Mouse (Mus musculus): ENCODE measurements around the gene Nup43. TPM values are rescaled to one million over a fixed set of nuclear protein-coding genes. Genes with fewer than 3 reads are reported as not detected.

Gene Nup43
- polyA plus RNA-seq, 1 experiment from 2014 or later = 58.4 TPM

DNA sequence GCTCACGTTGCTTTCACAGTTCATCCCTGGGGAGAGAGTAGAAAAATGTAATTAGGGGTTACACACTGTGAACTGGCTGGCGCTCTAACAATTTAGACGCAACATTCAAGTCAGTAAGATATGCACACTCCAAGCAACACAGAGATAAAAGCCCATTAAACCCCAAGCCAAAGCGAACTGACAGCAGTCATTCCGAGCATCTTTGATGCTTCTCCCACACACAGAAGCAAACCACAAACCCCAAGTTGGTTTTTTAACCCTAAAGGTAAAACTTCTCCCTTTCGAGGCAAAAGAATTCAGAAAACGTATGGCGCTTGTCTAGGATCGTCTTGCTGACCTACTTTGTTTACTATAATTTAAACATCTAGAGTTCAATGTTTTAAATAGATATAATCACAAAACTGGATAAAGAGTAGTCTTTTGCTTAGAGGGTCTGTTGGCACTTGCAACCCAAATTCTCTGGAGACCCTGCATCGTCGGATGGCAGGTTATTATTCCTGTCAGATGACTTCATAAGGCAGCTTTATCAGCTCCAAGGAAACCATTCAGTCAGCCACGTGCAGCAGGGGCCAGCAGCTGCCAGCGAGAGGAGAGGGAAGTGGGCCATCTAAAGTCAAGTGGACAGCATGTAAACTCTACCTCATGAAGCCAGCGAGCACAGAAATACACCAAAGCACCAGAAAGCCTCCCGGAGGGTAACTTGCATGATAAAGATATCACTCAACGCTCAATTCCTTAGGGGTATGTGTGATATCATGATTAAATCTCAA lies 36.2 kb upstream of the Nup43 start:
- H3K4me1 ChIP-seq (replicated peaks; ENCODE audit: control insufficient read depth, insufficient read depth, low read length) = no peaks in the 10 kb centered on the region; the same call in 1 of the 2 replicates
- 58% methylated on average over 16 of the region's 16 CpGs for WGBS
- ATAC-seq (replicated peaks; ENCODE audit: low FRiP score, low TSS enrichment, low read depth) = no peak

DNA sequence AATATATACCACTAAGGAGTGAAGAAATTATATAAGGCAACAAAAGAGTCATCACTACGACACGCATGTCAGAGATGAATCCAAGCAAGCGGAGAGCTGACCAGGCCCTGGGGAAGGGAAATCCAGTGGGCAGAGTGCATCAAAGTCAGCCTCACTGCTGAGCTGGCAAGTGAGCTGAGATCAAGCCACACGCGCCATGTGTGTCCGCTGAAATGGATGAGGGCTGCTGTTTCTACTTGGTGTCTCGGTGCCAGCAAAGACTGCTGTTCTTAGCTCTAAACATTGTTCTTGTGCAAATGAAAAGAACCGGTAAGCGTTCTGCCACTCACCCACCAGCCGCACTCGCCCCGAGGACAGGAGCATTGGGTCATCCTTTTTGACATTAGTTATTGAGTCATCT lies 26.9 kb upstream of the Nup43 start:
- no peak overlapping the region for H3K9ac ChIP-seq (ENCODE audit: low read length)
- H3K4me3 ChIP-seq (ENCODE audit: low read depth, low read length) = no peak overlapping the region
- no peaks in the 10 kb centered on the region for H3K27me3 ChIP-seq (replicated peaks; ENCODE audit: control insufficient read depth, insufficient read depth, low read length)
- no peak overlapping the region for H3K27ac ChIP-seq (ENCODE audit: low read depth)
- WGBS = 97% methylated on average over 12 of the region's 12 CpGs
- no peak for DNase-seq (ENCODE audit: low spot score)
- ATAC-seq (replicated peaks; ENCODE audit: low FRiP score, low TSS enrichment, low read depth) = no peak
- H3K4me1 ChIP-seq (replicated peaks; ENCODE audit: control insufficient read depth, insufficient read depth, low read length) = no peaks in the 10 kb centered on the region
- peaks cover 66% of the 10 kb centered on the region for H3K36me3 ChIP-seq (ENCODE audit: control insufficient read depth, insufficient read depth, low read length)
- no peaks in the 10 kb centered on the region for H3K9me3 ChIP-seq (ENCODE audit: control insufficient read depth, low read length)
- no peak overlapping the region for H3K4me2 ChIP-seq (ENCODE audit: low read length)

More for the DNA sequence above, 36.2 kb upstream of the Nup43 start:
- no peaks in the 10 kb centered on the region for H3K9me3 ChIP-seq (ENCODE audit: control insufficient read depth, low read length)
- no peaks in the 10 kb centered on the region for H3K27me3 ChIP-seq (replicated peaks; ENCODE audit: control insufficient read depth, insufficient read depth, low read length)
- DNase-seq (ENCODE audit: low spot score) = no peak
- H3K36me3 ChIP-seq (ENCODE audit: control insufficient read depth, insufficient read depth, low read length) = peaks cover 29% of the 10 kb centered on the region
- H3K9ac ChIP-seq (ENCODE audit: low read length) = no peak overlapping the region
- no peak overlapping the region for H3K4me2 ChIP-seq (ENCODE audit: low read length)
- no peak overlapping the region for H3K27ac ChIP-seq (ENCODE audit: low read depth)
- no peak overlapping the region for H3K4me3 ChIP-seq (ENCODE audit: low read depth, low read length)

DNA sequence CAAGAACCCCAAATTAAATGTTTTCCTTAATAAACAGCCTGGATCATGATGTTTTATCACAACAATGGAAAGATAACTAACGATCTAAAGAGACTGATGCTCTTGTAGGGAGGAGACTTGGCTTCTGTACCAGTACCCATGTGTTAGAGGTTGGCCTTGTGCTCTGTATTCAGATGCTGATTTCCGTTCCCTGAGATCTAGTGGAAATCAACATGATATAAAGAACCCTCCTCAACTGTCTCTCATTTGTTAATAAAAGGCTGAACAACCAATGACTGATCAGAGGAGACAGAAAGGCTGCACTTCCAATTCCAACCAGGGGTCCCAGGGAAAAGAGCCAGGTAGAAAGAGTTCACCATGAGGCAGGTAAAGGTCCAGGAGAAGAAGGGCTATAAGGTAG lies 21.4 kb upstream of the Nup43 start:
- Histone ChIP-seq H3K4me3 (ENCODE audit: low read depth, low read length) (no peak overlapping the region), H3K4me1 (replicated peaks; ENCODE audit: control insufficient read depth, insufficient read depth, low read length) (no peaks in the 10 kb centered on the region), H3K9ac (ENCODE audit: low read length) (no peak overlapping the region), H3K27ac (ENCODE audit: low read depth) (no peak overlapping the region), H3K36me3 (ENCODE audit: control insufficient read depth, insufficient read depth, low read length) (peaks cover 56% of the 10 kb centered on the region), H3K4me2 (ENCODE audit: low read length) (no peak overlapping the region), H3K9me3 (ENCODE audit: control insufficient read depth, low read length) (no peaks in the 10 kb centered on the region), H3K27me3 (replicated peaks; ENCODE audit: control insufficient read depth, insufficient read depth, low read length) (no peaks in the 10 kb centered on the region)
- no peak for ATAC-seq (replicated peaks; ENCODE audit: low FRiP score, low TSS enrichment, low read depth)
- 90% methylated on average over 2 of the region's 2 CpGs for WGBS
- DNase-seq (ENCODE audit: low spot score) = no peak

DNA sequence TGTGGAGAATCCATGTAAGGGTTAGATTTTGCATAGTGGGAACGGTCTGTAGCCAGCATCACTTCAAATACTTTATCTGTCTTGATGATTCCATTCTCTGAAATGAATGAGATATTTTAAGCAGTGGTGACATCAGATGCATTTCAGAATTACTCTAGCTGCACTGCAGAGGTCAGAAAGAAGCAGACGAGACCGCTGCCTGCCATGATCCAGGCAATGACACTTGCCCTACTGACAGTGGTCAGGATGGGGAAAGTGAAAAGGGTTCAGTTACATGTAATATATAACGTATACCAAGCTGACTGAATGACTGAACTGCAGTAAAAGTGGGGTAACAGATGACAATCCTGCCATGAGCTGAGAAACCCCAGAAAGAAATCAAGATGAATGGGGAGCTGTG lies 18.2 kb upstream of the Nup43 start:
- DNase-seq (ENCODE audit: low spot score) (no peak), ATAC-seq (replicated peaks; ENCODE audit: low FRiP score, low TSS enrichment, low read depth) (no peak)
- Histone ChIP-seq H3K4me1 (replicated peaks; ENCODE audit: control insufficient read depth, insufficient read depth, low read length) (no peaks in the 10 kb centered on the region), H3K4me2 (ENCODE audit: low read length) (no peak overlapping the region), H3K9ac (ENCODE audit: low read length) (no peak overlapping the region), H3K27me3 (replicated peaks; ENCODE audit: control insufficient read depth, insufficient read depth, low read length) (no peaks in the 10 kb centered on the region), H3K4me3 (ENCODE audit: low read depth, low read length) (no peak overlapping the region), H3K9me3 (ENCODE audit: control insufficient read depth, low read length) (no peaks in the 10 kb centered on the region), H3K36me3 (ENCODE audit: control insufficient read depth, insufficient read depth, low read length) (peaks cover 34% of the 10 kb centered on the region), H3K27ac (ENCODE audit: low read depth) (no peak overlapping the region)
- WGBS = 88% methylated on average over 4 of the region's 4 CpGs

DNA sequence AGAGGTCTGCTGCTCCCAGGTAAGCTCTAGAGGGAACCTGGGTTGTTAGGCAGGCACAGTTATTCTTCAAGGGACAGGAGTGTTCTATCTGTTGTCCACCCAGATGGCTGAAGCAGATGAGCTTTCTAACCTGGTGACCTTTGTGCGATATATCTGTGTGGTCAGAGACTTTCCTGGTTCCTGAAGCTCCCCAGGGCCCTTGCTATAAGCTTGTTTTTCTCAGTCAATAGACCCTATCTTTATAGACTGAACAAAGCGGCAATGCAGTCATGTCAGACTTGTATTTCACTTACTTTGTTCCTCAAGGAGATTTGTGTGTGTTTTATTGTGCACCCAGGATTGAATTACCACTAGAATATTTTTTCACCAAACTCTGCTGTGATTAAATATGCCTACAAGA lies 16.2 kb upstream of the Nup43 start:
- Histone ChIP-seq H3K27ac (ENCODE audit: low read depth) (no peak overlapping the region), H3K9me3 (ENCODE audit: control insufficient read depth, low read length) (no peaks in the 10 kb centered on the region), H3K4me1 (replicated peaks; ENCODE audit: control insufficient read depth, insufficient read depth, low read length) (no peaks in the 10 kb centered on the region), H3K4me2 (ENCODE audit: low read length) (no peak overlapping the region), H3K9ac (ENCODE audit: low read length) (no peak overlapping the region), H3K36me3 (ENCODE audit: control insufficient read depth, insufficient read depth, low read length) (peaks cover 25% of the 10 kb centered on the region), H3K4me3 (ENCODE audit: low read depth, low read length) (no peak overlapping the region), H3K27me3 (replicated peaks; ENCODE audit: control insufficient read depth, insufficient read depth, low read length) (no peaks in the 10 kb centered on the region)
- WGBS = 92% methylated on average over 2 of the region's 2 CpGs
- no peak for ATAC-seq (replicated peaks; ENCODE audit: low FRiP score, low TSS enrichment, low read depth)
- no peak for DNase-seq (ENCODE audit: low spot score)

DNA sequence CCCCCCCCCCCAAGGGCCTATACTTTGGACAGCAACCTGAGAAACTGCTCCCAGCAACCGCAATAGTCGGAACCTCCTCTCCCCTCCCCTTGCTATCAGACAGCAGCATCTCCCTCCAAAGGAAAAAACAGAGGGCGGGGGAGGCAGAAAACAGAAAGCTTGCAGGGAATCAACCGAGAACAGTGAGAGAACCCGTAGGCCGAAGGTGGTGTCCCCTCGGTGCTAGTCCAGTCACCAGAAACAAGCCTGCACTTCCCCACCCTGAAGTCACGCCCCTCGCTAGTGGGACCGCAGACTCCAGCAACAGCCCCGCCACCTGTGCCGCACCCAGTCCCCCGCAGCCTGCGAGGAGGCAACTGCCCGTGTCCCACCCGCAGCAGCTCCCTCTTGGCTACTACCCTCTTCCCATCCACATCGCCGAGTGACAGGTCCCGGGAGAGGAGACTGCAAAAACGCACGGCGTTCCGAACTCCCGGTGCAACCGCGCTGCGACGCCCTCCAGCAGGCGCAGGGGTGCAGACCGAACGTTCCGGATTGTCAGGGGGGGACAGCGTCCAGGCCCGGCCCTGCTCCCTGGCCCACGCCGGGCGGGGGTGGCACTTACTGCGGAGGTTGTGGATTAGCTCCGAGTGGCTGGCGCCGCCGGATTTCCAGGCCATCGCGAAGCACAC lies 4.7 kb upstream of the Nup43 start:
- ATAC-seq (replicated peaks; ENCODE audit: low FRiP score, low TSS enrichment, low read depth) (peak; percentile 86), DNase-seq (ENCODE audit: low spot score) (peak; percentile 92)
- Histone ChIP-seq H3K9me3 (ENCODE audit: control insufficient read depth, low read length) (no peaks in the 10 kb centered on the region), H3K27ac (ENCODE audit: low read depth) (peak overlapping the region; percentile 81), H3K4me3 (ENCODE audit: low read depth, low read length) (peak overlapping the region; percentile 92), H3K9ac (ENCODE audit: low read length) (peak overlapping the region; percentile 88), H3K27me3 (replicated peaks; ENCODE audit: control insufficient read depth, insufficient read depth, low read length) (no peaks in the 10 kb centered on the region), H3K4me2 (ENCODE audit: low read length) (peak overlapping the region; percentile 86), H3K4me1 (replicated peaks; ENCODE audit: control insufficient read depth, insufficient read depth, low read length) (peaks cover 12% of the 10 kb centered on the region), H3K36me3 (ENCODE audit: control insufficient read depth, insufficient read depth, low read length) (no peaks in the 10 kb centered on the region)
- WGBS = 0% methylated on average over 44 of the region's 44 CpGs

DNA sequence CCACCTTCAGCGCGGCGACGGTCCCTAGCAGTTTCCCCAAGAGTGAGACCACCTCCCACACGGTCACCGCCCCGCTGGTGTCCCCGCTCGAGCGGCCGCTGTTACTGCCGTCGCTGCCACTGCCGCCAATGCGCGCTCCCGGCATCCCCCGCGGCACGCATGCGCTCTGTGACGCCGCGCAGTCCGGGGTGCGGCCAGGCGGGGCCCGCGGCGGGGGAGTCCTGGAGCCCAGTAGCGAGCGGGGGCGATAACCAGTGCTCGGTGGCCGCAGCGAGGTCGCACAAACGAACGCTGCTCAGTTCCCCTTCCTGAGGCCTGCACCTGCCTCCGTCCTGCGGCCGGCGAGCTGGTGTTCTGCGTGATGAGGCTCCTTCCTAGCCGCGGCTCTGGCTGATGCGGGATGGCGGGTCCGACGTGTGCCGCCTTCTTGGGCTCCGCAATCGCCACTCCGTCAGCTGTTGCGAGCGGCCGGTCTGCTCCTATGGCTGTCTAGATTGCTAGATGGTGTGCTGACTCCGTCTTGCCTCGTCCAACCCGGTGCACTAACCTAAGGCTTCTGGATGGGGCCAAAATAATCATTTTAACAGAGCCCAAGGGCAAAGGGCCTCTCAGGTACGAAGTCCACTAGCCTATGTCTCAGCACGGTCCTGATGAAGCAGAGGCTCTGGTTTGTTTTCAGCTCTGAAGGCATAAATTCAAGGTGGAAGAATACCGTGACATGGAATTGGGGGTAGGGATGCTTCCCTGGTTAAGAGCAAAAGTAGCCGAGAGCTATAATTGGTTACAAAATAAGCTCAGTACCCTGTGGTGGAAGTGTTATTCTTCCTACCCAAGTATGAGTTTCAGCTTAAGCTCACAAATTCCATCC lies 3.9 kb upstream of the Nup43 start:
- under 1% methylated on average over 58 of the region's 64 CpGs for WGBS
- Histone ChIP-seq H3K36me3 (ENCODE audit: control insufficient read depth, insufficient read depth, low read length) (no peaks in the 10 kb centered on the region), H3K4me3 (ENCODE audit: low read depth, low read length) (peak overlapping the region; percentile 92), H3K4me2 (ENCODE audit: low read length) (peak overlapping the region; percentile 86), H3K27ac (ENCODE audit: low read depth) (peak overlapping the region; percentile 81), H3K27me3 (replicated peaks; ENCODE audit: control insufficient read depth, insufficient read depth, low read length) (no peaks in the 10 kb centered on the region), H3K9me3 (ENCODE audit: control insufficient read depth, low read length) (no peaks in the 10 kb centered on the region), H3K9ac (ENCODE audit: low read length) (peak overlapping the region; percentile 88), H3K4me1 (replicated peaks; ENCODE audit: control insufficient read depth, insufficient read depth, low read length) (peaks cover 18% of the 10 kb centered on the region)
- ATAC-seq (replicated peaks; ENCODE audit: low FRiP score, low TSS enrichment, low read depth) (peak; percentile 92), DNase-seq (ENCODE audit: low spot score) (peak; percentile 94)

DNA sequence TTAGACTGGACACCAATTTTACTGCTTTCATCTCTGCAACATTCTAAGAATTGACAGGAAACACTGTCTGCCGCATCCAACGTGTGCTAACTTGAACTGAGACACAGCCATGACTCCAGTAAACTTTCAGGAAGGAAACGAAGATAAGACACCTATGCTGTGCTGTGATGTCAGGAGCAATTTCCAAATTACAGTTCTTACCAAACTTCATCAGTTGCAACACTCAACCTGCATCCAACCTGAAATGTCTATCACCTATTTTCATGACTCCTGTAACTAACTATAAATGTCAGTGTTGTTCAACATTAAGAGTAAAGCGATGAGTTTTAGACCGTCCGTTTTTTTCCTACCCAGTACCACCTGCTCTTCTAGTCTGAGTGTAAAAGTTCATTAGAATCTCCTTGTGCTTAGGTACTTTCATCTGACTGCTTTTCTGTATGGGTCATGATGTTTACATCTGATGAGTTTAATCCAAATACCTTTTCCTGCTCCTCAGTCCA lies 3.2 kb upstream of the Nup43 start:
- 61% methylated on average over 6 of the region's 6 CpGs for WGBS
- Histone ChIP-seq H3K4me2 (ENCODE audit: low read length) (peak overlapping the region; percentile 86), H3K4me1 (replicated peaks; ENCODE audit: control insufficient read depth, insufficient read depth, low read length) (peaks cover 19% of the 10 kb centered on the region), H3K36me3 (ENCODE audit: control insufficient read depth, insufficient read depth, low read length) (no peaks in the 10 kb centered on the region), H3K9me3 (ENCODE audit: control insufficient read depth, low read length) (no peaks in the 10 kb centered on the region), H3K27ac (ENCODE audit: low read depth) (no peak overlapping the region), H3K27me3 (replicated peaks; ENCODE audit: control insufficient read depth, insufficient read depth, low read length) (no peaks in the 10 kb centered on the region), H3K4me3 (ENCODE audit: low read depth, low read length) (peak overlapping the region; percentile 92), H3K9ac (ENCODE audit: low read length) (peak overlapping the region; percentile 88)
- ATAC-seq (replicated peaks; ENCODE audit: low FRiP score, low TSS enrichment, low read depth) (no peak), DNase-seq (ENCODE audit: low spot score) (no peak)
